Mouse (Mus musculus) megakaryocyte, embryonic 14.5 days (primary cell): ENCODE measurements at regions not wholly inside any gene's neighbourhood (a gene's known extent, or its start where the extent isn't known, plus 50 kb on each side); places are given as distances from the start of the nearest gene placed in this dataset.

Source experiments
- H3K27me3 ChIP-seq: replicated peaks from 2 replicates; pipeline ENCODE3; 2012; ENCODE audit warnings: inconsistent platforms
- H3K36me3 ChIP-seq: replicated peaks from 2 replicates; pipeline ENCODE3; 2012; ENCODE audit warnings: low read length, inconsistent platforms, mixed read lengths
- H3K4me1 ChIP-seq: 2 replicates; pipeline ENCODE4 v1.6.1; 2012; ENCODE audit warnings: inconsistent platforms
- H3K4me3 ChIP-seq: replicated peaks from 2 replicates; pipeline ENCODE3; 2012; ENCODE audit warnings: moderate library complexity, mild to moderate bottlenecking, inconsistent platforms
- H3K9me3 ChIP-seq: 2 replicates; pipeline ENCODE4 v1.6.1; 2012; ENCODE audit warnings: inconsistent platforms
- FLI1 ChIP-seq: IDR thresholded peaks from 2 replicates; pipeline ENCODE4 v1.6.1; 2012; ENCODE audit warnings: low read length, inconsistent platforms, mixed read lengths
- GATA1 ChIP-seq: IDR thresholded peaks from 3 replicates; pipeline ENCODE4 v1.6.1; 2012; ENCODE audit warnings: mixed read lengths, low read length, inconsistent platforms, borderline replicate concordance

DNA sequence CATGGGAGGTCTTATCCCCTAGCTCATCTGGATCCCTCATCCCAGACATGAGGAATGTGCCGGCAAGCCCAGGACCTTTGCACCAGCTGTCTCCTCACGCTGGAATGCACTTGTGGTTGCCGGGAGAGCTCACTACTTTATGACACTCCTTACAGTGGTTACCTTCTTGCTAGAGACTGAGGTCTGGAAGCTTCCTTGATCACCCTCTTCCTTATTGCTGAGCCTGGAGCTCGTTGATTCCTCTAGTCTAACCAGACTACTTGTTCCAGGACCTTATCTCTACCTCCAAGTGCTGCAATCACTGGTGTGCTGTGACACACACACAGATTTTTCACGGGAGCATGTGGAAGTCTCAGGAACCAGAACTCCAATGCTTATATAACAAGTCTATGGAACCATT lies 411.6 kb upstream of the Tbx3 start:
- Histone ChIP-seq H3K36me3 (no peaks in the 10 kb centered on the region), H3K4me3 (no peak overlapping the region), H3K9me3 (peaks cover 19% of the 10 kb centered on the region), H3K27me3 (no peaks in the 10 kb centered on the region), H3K4me1 (no peaks in the 10 kb centered on the region)
- TF ChIP-seq GATA1: no peak
- no peak for TF ChIP-seq FLI1

DNA sequence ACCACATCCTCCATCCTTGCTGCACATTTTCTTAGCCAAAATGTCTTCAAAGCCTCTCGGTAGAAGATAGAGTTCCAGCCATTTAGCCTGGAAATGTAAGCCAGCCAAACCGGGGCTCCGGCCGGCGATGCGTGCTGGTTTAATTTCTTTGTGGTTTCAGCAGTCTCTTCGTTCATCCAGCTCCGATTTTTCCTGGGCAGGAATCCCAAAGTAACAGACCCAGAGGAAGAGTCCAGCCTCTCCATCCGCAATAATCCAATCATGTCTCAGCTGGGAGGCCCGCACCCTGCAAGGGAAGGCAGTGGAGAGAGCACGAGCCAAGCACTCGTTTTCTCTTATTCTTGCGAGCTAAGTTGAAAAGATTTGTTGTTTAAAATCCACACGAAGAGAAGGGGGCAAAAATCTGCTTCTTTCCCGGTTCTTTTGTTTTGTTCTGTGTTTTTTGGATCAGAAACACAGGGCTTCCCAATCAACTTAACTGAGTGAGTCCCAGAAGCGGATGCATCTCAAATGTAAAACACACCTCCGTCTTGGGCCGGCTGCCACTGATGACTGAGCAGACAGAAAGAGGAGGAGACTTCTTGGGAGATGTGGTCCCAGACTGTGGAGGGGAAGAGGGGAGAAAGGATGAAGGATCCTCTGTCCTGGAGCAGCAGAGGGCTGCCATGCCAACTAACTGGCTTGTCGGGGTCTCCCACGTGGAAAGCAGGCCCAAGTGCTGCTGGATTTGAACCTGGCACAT lies 405.1 kb upstream of the Tbx3 start:
- no peaks in the 10 kb centered on the region for H3K4me1 ChIP-seq
- TF ChIP-seq FLI1 (no peak), GATA1 (no peak)
- H3K9me3 ChIP-seq: peaks cover 44% of the 10 kb centered on the region
- H3K27me3 ChIP-seq: no peaks in the 10 kb centered on the region
- H3K4me3 ChIP-seq: no peak overlapping the region
- H3K36me3 ChIP-seq: no peaks in the 10 kb centered on the region

DNA sequence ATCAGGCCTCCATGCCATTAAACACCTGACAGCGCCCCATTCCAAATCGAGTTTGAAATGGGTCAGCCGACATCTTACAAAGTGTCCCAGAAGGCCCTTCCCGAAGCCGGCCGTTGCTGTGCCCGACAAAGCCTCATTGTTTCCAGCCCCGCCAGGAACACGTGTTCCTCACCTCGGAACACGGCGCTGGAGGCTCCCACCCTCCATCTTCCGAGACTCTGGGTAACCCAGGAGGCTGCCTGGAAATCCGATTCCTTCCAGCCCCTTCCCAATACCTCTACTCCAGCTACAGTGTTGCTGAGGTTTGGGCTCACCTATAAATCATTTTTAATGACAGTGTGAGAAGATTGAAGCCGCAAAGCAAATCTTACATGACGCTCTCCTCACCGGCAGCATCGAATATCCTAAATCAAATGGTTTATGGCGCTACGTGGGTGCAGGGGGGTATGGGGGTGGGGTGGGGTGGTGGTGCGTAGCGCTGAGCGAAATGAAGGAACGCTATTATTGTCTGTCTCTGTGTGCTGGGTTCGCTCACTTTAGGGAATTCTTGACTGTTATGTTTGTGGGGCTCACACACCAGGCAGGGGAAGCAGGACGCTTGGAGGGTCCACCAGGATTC lies 399.1 kb upstream of the Tbx3 start:
- H3K9me3 ChIP-seq: peaks cover 40% of the 10 kb centered on the region
- TF ChIP-seq GATA1 (no peak), FLI1 (no peak)
- H3K27me3 ChIP-seq: no peaks in the 10 kb centered on the region
- no peaks in the 10 kb centered on the region for H3K4me1 ChIP-seq
- H3K4me3 ChIP-seq: no peak overlapping the region
- no peaks in the 10 kb centered on the region for H3K36me3 ChIP-seq

DNA sequence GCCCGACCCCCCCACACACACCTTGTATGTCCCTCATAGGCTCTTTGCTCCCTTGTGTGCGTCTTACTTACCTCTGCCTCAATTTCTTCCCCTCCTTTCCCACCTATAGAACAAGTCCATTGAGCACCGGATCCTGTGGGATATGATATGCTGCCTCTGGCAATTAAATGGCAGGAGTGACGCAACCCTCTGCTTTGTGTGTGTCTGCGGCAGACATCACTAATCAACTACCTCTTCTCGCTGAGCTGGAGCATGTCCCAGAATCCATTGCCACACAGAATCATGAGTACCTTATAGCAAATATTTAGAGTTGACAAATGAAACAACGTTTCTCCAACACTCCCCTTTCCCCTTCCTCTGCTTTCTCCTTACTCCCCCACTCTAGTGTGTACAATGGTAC lies 397.3 kb upstream of the Tbx3 start:
- no peaks in the 10 kb centered on the region for H3K4me1 ChIP-seq
- no peaks in the 10 kb centered on the region for H3K27me3 ChIP-seq
- TF ChIP-seq GATA1: no peak
- TF ChIP-seq FLI1: no peak
- H3K4me3 ChIP-seq: no peak overlapping the region
- peaks cover 24% of the 10 kb centered on the region for H3K9me3 ChIP-seq
- no peaks in the 10 kb centered on the region for H3K36me3 ChIP-seq

DNA sequence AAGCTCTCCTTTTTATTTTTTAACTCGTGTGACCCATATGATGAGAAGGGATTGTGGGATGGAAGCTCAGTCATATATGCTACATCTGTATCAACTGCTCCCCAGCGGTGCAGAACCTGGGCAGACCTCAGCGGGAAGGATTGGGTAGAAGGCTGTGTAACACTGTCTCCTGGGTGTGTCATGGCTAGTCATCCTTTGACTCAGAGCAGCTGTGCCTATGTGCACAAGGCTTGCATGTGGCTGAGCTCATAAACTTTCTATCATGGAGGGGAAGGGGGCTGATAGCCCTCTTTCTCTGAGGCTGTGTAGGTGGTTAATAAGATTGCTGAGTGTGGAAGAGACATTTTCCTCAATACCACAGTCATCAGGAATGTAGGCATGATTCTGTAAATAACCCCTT lies 396.9 kb upstream of the Tbx3 start:
- Histone ChIP-seq H3K4me3 (no peak overlapping the region), H3K27me3 (no peaks in the 10 kb centered on the region), H3K36me3 (no peaks in the 10 kb centered on the region), H3K4me1 (no peaks in the 10 kb centered on the region), H3K9me3 (peaks cover 20% of the 10 kb centered on the region)
- TF ChIP-seq GATA1: no peak
- TF ChIP-seq FLI1: no peak

DNA sequence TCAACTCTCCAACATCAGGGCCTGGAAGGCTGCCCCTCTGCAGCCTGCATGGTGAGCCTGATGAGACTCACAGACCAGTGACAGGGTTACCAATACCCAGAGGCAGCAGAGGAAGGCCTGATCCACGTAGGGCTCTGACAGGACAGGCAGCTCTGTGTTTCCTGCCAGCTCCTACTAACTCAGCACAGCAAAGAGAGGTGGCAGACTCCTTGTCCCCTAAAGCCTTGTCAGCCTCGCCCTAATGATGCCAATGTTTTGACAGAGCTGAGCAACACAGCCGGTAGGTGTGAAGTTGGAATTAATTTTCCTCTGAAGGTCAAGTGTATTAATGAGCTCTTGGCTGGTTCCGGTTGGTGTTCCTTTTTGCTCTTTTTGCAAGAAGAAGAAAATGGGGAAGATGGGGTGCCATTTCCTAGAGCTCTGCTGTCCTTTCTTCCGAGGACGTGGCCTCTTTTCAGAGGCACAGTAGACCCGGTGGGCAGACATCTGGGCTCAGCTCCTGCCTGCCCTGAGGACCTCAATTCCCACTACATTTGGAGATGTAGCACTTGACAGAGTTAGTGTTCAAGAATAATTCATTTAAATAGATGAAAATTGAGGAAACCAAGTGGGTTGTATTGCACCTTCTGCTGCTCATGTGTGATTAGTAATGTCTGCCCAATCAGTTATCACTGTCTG lies 395.5 kb upstream of the Tbx3 start:
- TF ChIP-seq GATA1 (no peak), FLI1 (no peak)
- Histone ChIP-seq H3K36me3 (no peaks in the 10 kb centered on the region), H3K27me3 (no peaks in the 10 kb centered on the region), H3K4me1 (no peaks in the 10 kb centered on the region), H3K4me3 (no peak overlapping the region), H3K9me3 (peaks cover 9% of the 10 kb centered on the region; the same call in 1 of the 2 replicates)

DNA sequence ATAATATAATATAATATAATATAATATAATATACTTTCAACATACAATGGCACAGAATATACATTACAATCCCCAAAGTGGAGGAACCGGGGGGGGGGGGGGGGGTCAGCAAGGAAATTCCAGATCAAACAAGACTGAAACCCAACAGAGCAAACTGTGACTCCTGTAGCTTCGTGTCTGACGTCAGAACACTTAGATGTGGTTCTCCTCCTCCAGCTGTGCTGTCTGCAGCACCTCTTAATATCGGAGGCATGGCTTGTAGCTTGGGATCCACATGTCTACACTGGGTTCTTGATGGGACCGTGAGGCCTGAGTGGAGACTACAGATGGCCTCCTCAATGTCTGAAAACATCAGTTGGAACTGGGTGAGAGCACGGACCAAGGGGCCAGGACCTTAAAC lies 390.3 kb upstream of the Tbx3 start:
- no peaks in the 10 kb centered on the region for H3K36me3 ChIP-seq
- no peak overlapping the region for H3K4me3 ChIP-seq
- no peak for TF ChIP-seq FLI1
- TF ChIP-seq GATA1: no peak
- H3K4me1 ChIP-seq: no peaks in the 10 kb centered on the region
- 0 out of 2 replicates have a peak, but pooled peaks cover 7% of the 10 kb centered on the region for H3K9me3 ChIP-seq
- H3K27me3 ChIP-seq: no peaks in the 10 kb centered on the region

DNA sequence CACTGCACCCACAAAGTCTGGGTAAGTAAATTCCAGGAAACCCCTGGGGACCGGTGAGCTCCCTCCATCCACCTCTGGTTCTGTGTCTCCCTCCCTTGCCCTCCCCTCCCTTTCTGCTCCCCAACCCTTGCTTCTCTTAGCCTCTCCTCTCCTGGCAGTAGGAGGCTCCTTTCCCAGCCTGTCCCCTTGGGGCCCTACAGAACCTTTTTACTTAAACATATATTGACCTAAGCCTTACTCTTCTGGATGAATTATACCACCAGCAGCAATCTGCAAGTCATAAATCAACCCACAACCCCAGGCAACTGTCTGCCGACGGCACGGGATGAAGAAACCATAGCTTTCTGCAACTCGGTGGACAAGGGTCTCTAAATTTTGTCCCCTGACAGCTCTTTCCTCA lies 380.7 kb upstream of the Tbx3 start:
- H3K27me3 ChIP-seq: peaks cover 4% of the 10 kb centered on the region
- no peaks in the 10 kb centered on the region for H3K36me3 ChIP-seq
- H3K4me3 ChIP-seq: no peak overlapping the region
- TF ChIP-seq FLI1 (no peak), GATA1 (no peak)
- peaks cover 18% of the 10 kb centered on the region for H3K9me3 ChIP-seq
- H3K4me1 ChIP-seq: peaks cover 3% of the 10 kb centered on the region; the same call in 1 of the 2 replicates

DNA sequence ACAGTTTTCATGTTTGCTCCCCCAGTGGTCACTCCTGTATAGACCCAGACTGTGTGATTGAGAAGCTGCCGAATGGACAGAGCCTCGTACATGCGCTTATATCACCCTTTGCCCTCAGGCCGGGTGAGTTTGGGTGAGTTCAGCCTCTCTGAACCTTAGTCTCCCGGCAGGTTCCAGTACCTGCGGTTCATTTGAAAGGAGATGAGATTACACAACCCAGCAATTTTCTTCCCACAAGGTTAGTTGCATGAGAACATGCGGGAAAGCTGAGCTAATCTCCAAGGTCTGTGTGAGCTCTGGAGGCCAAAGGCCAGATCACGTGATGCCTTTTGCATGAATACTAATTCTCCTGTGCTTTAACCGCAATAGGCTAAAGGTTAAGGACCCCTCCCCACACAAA lies 378.1 kb upstream of the Tbx3 start:
- no peak for TF ChIP-seq GATA1
- Histone ChIP-seq H3K36me3 (no peaks in the 10 kb centered on the region), H3K9me3 (peaks cover 18% of the 10 kb centered on the region)

DNA sequence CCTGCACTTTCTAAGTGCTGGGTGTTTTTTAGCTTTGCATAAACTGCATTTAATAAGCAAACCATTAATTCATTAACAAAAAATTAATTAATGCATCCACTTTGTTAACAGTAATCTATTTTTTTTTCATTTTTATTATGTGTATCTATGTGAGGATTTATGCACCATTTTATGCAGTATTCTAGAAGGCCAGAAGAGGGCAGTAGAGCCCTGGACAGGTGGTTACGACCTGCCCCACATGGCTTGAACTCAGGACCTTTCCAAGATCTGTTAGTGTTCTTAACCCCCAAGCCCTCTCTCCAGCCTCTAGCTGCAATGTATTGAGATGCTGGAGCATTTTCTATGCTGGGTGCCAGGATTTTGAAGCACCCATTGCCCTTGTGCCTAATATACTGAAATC lies 377.6 kb upstream of the Tbx3 start:
- Histone ChIP-seq H3K27me3 (peaks cover 5% of the 10 kb centered on the region), H3K4me3 (no peak overlapping the region), H3K4me1 (no peaks in the 10 kb centered on the region), H3K36me3 (no peaks in the 10 kb centered on the region), H3K9me3 (peaks cover 18% of the 10 kb centered on the region)
- TF ChIP-seq GATA1 (no peak), FLI1 (no peak)

More for the DNA sequence above, 378.1 kb upstream of the Tbx3 start:
- no peak overlapping the region for H3K4me3 ChIP-seq
- H3K27me3 ChIP-seq: peaks cover 5% of the 10 kb centered on the region
- H3K4me1 ChIP-seq: no peaks in the 10 kb centered on the region
